Mouse (Mus musculus) neural tube, embryonic 15.5 days (tissue): Measurements from ENCODE around the gene Arhgdib. TPM values are rescaled to one million over a fixed set of nuclear protein-coding genes. Genes with fewer than 3 reads are reported as not detected.

Source experiments
- ATAC-seq: fragments of 200-750 bp; cut with Nextera tagmentation; 2 replicates; pipeline ENCODE4 v1.8.0; 2017; ENCODE audit warnings: mild to moderate bottlenecking, moderate TSS enrichment, moderate library complexity; ENCODE audit not compliant: low FRiP score
- H3K27ac ChIP-seq: fragments of 300-500 bp; sonication (generic); replicated peaks from 2 replicates; pipeline ENCODE4 v1.5.1; 2015; ENCODE audit warnings: mild to moderate bottlenecking, inconsistent platforms
- H3K27me3 ChIP-seq: fragments of 300-500 bp; sonication (generic); replicated peaks from 2 replicates; pipeline ENCODE4 v1.6.1; 2015; ENCODE audit warnings: inconsistent platforms
- H3K36me3 ChIP-seq: fragments of 300-500 bp; sonication (generic); 2 replicates; pipeline ENCODE4 v1.6.1; 2015; ENCODE audit warnings: inconsistent platforms
- H3K4me1 ChIP-seq: fragments of 300-500 bp; sonication (generic); 2 replicates; pipeline ENCODE4 v1.6.1; 2015; ENCODE audit warnings: inconsistent platforms
- H3K4me2 ChIP-seq: fragments of 300-500 bp; sonication (generic); 2 replicates; pipeline ENCODE4 v1.6.1; 2015; ENCODE audit warnings: inconsistent platforms, mild to moderate bottlenecking, moderate library complexity
- H3K4me3 ChIP-seq: fragments of 300-500 bp; sonication (generic); replicated peaks from 2 replicates; pipeline ENCODE4 v1.5.1; 2015; ENCODE audit warnings: mild to moderate bottlenecking, inconsistent platforms
- H3K9ac ChIP-seq: fragments of 300-500 bp; sonication (generic); replicated peaks from 2 replicates; pipeline ENCODE4 v1.6.1; 2015; ENCODE audit warnings: mild to moderate bottlenecking, inconsistent platforms
- H3K9me3 ChIP-seq: fragments of 300-500 bp; sonication (generic); replicated peaks from 2 replicates; pipeline ENCODE4 v1.6.1; 2016; ENCODE audit warnings: inconsistent platforms
- WGBS: fragments of 180-500 bp; shearing (Covaris S2); methylation state at CpG from one replicate; pipeline ENCODE4 v1.1.7; 2015; ENCODE audit warnings: mixed read lengths; 5-methylcytosine and 5-hydroxymethylcytosine counted together
- polyA plus RNA-seq: library from polyadenylated mRNA; unstranded; fragments of >200 nt; fragmentation: Nextera tagmentation; extraction: Ambion mirVana; gene quantifications from 2 replicates; pipeline ENCODE4 v1.2.1, GENCODE M21; 2015

Arhgdib gene
- polyA plus RNA-seq, 1 experiment from 2014 or later, result 13.8 TPM

GRCm38 (mm10) chr6:136915721-136916395 is 25.8 kb downstream of the Arhgdib start:
- no peaks in the 10 kb centered on the region for H3K36me3 ChIP-seq
- no peak overlapping the region for H3K4me2 ChIP-seq
- no peak overlapping the region for H3K27ac ChIP-seq
- no peak overlapping the region for H3K9ac ChIP-seq
- H3K4me3 ChIP-seq, result no peak overlapping the region
- WGBS, result 87% methylated on average over 8 of the region's 8 CpGs
- H3K4me1 ChIP-seq, result peaks cover 9% of the 10 kb centered on the region
- no peaks in the 10 kb centered on the region for H3K9me3 ChIP-seq
- ATAC-seq, result no peak
- no peaks in the 10 kb centered on the region for H3K27me3 ChIP-seq

GRCm38 (mm10) chr6:136914234-136914633 is 27.5 kb downstream of the Arhgdib start:
- no peaks in the 10 kb centered on the region for H3K27me3 ChIP-seq
- no peak for ATAC-seq
- no peak overlapping the region for H3K27ac ChIP-seq
- no peak overlapping the region for H3K4me3 ChIP-seq
- peaks cover 16% of the 10 kb centered on the region for H3K4me1 ChIP-seq
- no peak overlapping the region for H3K9ac ChIP-seq
- no peaks in the 10 kb centered on the region for H3K9me3 ChIP-seq
- no peaks in the 10 kb centered on the region for H3K36me3 ChIP-seq
- H3K4me2 ChIP-seq, result no peak overlapping the region
- WGBS, result 92% methylated on average over 6 of the region's 6 CpGs

DNA sequence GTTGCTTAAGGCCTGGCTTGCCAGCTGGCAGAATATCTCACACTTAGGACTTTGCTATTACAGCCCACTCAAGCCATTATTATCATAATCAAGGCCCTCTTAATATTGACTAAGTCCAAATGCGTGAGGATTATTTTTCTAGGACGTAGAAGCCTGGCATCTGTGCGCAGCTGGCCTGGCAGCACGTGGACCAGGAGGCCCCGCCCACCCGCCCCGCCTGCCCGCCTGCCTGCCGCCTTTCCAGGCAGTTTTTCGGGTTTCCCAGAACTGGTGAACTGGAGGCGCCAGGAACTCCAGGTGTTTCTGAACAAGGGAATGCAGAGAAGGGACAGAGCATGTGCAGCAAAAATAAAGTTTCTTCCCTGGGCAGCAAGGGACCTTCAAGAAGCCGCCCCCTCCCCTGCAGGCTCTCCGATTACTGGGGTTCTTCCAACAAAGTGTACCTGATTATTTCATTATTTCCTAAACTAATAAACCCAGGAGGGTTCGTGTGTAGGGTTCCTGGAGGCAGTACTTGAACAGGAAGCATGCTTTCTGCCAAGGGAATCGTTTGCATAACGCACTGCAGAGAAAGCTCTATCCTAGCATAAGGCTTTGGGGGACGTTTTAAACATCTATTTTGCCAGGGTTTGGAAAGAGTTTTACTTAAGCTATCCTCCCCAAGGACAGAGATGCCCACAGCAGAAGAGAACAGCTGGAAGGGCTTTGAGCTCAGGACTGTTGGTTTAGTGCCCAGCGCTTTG is 28.1 kb downstream of the Arhgdib start:
- Histone ChIP-seq H3K9me3 (no peaks in the 10 kb centered on the region), H3K9ac (peak overlapping the region; percentile 14; the same call in 1 of the 2 replicates), H3K36me3 (no peaks in the 10 kb centered on the region), H3K4me2 (peak overlapping the region; percentile 56), H3K27me3 (no peaks in the 10 kb centered on the region), H3K4me1 (peaks cover 16% of the 10 kb centered on the region), H3K4me3 (peak overlapping the region; percentile 25), H3K27ac (no peak overlapping the region)
- WGBS, result 13% methylated on average over 18 of the region's 18 CpGs
- peak; percentile 72 for ATAC-seq

DNA sequence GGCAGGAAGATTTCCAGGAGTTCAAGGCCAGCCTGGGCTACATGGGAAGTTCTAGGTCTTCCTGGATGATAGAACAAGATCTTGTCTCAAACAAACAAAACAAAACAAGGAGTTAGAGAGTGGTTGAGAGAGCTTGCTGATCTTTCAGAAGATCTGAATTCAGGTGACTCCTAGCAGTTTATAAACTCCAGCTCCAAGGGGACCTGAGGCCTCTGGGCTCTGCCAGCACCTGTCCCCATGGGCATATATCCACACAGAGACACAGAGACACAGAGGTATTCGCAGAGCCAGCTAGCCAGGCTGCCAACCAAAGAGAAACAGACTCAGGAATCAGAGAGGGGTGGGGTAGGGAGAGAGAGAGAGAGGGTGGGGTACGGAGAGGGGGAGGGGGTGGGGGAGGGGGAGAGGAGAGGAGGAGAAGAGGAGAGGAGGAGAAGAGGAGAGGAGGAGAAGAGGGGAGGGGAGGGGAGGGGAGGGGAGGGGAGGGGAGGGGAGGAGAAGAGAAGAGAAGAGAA is 28.9 kb downstream of the Arhgdib start:
- WGBS, result 80% methylated on average over 1 of the region's 2 CpGs
- no peak overlapping the region for H3K9ac ChIP-seq
- H3K4me3 ChIP-seq, result no peak overlapping the region
- no peak for ATAC-seq
- peaks cover 16% of the 10 kb centered on the region for H3K4me1 ChIP-seq
- H3K36me3 ChIP-seq, result no peaks in the 10 kb centered on the region
- no peaks in the 10 kb centered on the region for H3K9me3 ChIP-seq
- no peak overlapping the region for H3K27ac ChIP-seq
- H3K27me3 ChIP-seq, result no peaks in the 10 kb centered on the region
- no peak overlapping the region; the same call in 1 of the 2 replicates for H3K4me2 ChIP-seq

GRCm38 (mm10) chr6:136910247-136910890 is 31.3 kb downstream of the Arhgdib start:
- no peak overlapping the region for H3K4me3 ChIP-seq
- ATAC-seq, result peak; percentile 38; the same call in 1 of the 2 replicates
- no peaks in the 10 kb centered on the region for H3K9me3 ChIP-seq
- H3K4me1 ChIP-seq, result peaks cover 16% of the 10 kb centered on the region
- H3K4me2 ChIP-seq, result no peak overlapping the region
- no peaks in the 10 kb centered on the region for H3K36me3 ChIP-seq
- no peak overlapping the region for H3K27ac ChIP-seq
- H3K27me3 ChIP-seq, result no peaks in the 10 kb centered on the region
- no peak overlapping the region for H3K9ac ChIP-seq
- WGBS, result 67% methylated on average over 9 of the region's 9 CpGs

DNA sequence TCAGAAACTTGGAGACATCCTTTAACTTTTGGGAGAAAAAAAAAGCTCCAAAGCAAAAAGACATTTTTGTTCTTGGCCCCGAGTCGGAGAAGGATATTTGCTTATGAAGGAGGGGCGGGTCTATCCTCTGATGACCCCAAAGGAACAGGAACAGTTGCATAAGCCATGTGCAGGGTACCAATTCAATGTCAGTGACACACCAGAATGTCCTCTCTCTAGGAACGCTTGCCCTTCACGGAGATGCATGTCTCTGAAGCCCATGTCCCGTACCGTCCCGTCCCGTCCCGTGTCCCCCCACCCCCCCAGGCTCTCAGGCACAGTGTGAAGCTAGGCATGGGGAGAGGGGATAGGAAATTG is 34.8 kb downstream of the Arhgdib start:
- 81% methylated on average over 10 of the region's 10 CpGs for WGBS
- no peaks in the 10 kb centered on the region for H3K36me3 ChIP-seq
- H3K4me1 ChIP-seq, result peaks cover 7% of the 10 kb centered on the region; the same call in 1 of the 2 replicates
- H3K4me2 ChIP-seq, result no peak overlapping the region
- H3K9me3 ChIP-seq, result no peaks in the 10 kb centered on the region
- no peak overlapping the region for H3K4me3 ChIP-seq
- H3K9ac ChIP-seq, result no peak overlapping the region
- H3K27me3 ChIP-seq, result no peaks in the 10 kb centered on the region
- ATAC-seq, result no peak
- no peak overlapping the region for H3K27ac ChIP-seq

- Histone ChIP-seq H3K9me3 (no peaks in the 10 kb centered on the region), H3K4me2 (no peak overlapping the region), H3K36me3 (no peaks in the 10 kb centered on the region), H3K9ac (no peak overlapping the region), H3K27ac (no peak overlapping the region), H3K4me3 (no peak overlapping the region), H3K27me3 (no peaks in the 10 kb centered on the region), H3K4me1 (peaks cover 7% of the 10 kb centered on the region; the same call in 1 of the 2 replicates)
- WGBS, result 87% methylated on average over 19 of the region's 19 CpGs
- no peak for ATAC-seq
Observed at GRCm38 (mm10) chr6:136906283-136906936, 35.3 kb downstream of the Arhgdib start.

DNA sequence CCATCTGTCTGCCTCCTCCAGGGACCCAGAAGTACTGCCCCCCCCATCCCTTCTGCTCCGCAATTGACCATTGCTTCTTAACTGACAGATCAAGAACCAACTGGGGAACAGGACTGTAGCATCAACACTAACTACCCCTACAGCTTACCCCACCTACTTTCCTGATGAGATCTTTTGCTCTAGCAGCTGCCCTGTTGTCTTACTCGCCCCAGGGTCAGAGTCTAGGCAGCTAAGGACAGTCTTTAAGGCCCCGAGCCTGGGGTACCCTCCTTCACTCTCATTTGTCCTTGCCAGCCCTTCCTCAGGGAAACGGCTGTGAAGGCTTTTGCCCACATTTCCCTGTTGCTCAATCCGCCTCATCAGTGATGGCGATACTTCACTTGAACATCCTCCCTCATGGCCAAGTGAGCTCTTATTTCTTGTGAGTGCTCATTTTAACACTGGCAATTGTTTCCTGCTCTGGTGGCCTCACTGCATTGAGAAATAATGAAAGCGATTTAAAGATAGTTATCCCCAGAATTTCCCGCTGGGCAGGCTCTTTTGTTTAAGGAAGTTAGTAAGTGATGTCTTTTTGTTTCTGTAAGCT is 37.7 kb downstream of the Arhgdib start:
- no peak for ATAC-seq
- H3K9ac ChIP-seq, result no peak overlapping the region
- H3K36me3 ChIP-seq, result no peaks in the 10 kb centered on the region
- no peak overlapping the region for H3K4me3 ChIP-seq
- no peaks in the 10 kb centered on the region for H3K27me3 ChIP-seq
- no peak overlapping the region for H3K4me2 ChIP-seq
- H3K4me1 ChIP-seq, result no peaks in the 10 kb centered on the region
- 63% methylated on average over 8 of the region's 8 CpGs for WGBS
- H3K27ac ChIP-seq, result no peak overlapping the region
- no peaks in the 10 kb centered on the region for H3K9me3 ChIP-seq

DNA sequence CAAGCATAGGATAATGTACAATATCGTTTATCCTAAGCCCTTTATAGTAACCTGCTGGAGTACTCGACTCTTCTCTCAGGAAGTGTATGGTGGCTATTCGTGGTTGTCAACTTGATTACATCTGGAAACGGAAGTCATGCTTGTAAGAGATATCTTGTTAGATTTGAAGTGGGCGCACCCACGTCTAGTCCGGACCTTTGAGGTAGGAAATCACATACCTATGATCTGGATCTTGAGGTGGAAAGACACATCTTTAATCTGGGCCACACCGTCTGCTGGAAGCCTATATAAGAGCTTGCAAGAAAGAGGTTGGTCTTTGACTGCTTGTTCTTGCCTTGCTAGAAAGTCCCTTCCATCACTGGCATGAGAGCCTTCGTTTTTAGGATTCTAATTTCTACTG is 39.2 kb downstream of the Arhgdib start:
- Histone ChIP-seq H3K4me3 (no peak overlapping the region), H3K4me2 (no peak overlapping the region), H3K36me3 (no peaks in the 10 kb centered on the region), H3K4me1 (no peaks in the 10 kb centered on the region), H3K9ac (no peak overlapping the region), H3K27me3 (no peaks in the 10 kb centered on the region), H3K27ac (no peak overlapping the region), H3K9me3 (no peaks in the 10 kb centered on the region)
- 92% methylated on average over 9 of the region's 9 CpGs for WGBS
- ATAC-seq, result no peak

- no peak overlapping the region for H3K27ac ChIP-seq
- 87% methylated on average over 2 of the region's 2 CpGs for WGBS
Observed at GRCm38 (mm10) chr6:136901010-136901409, 40.7 kb downstream of the Arhgdib start.

DNA sequence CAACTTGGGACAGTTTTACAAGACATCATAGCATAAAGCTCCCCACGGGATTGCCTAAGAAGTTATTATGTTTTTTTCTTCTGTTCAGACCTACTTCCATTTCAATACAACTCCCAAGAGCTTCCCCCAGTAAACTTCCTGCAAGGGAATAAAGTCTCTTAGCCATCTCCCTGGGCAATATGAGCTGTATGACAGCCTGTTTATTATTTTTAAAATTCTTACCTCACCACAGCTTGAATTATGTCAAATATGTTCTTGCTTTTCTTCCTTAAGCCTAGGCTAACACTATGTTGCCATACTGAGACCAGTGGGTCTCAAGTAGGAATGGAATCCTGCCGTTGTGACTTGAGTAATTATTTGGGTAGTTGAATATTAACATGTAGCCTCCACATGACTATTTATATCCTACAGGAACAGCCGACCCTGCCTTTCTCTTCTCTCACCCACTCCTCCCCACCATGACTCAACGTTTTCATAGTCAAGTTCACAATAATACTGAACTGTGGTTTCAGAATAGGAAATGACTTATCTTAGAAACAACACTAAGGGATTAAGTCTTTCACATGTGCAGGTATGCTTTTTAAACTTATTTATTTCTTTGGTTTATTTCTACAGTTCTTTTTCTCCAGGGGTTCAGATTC is 41.2 kb downstream of the Arhgdib start:
- no peak for ATAC-seq
- Histone ChIP-seq H3K4me1 (no peaks in the 10 kb centered on the region), H3K9ac (no peak overlapping the region), H3K4me3 (no peak overlapping the region), H3K27ac (no peak overlapping the region), H3K9me3 (no peaks in the 10 kb centered on the region), H3K27me3 (no peaks in the 10 kb centered on the region), H3K36me3 (no peaks in the 10 kb centered on the region), H3K4me2 (no peak overlapping the region)
- 73% methylated on average over 4 of the region's 4 CpGs for WGBS

More at GRCm38 (mm10) chr6:136901010-136901409, 40.7 kb downstream of the Arhgdib start:
- Histone ChIP-seq H3K4me2 (no peak overlapping the region), H3K36me3 (no peaks in the 10 kb centered on the region), H3K9me3 (no peaks in the 10 kb centered on the region), H3K4me3 (no peak overlapping the region), H3K4me1 (no peaks in the 10 kb centered on the region), H3K9ac (no peak overlapping the region), H3K27me3 (no peaks in the 10 kb centered on the region)
- ATAC-seq, result no peak
